Mouse (Mus musculus) liver, embryonic 14.5 days (tissue): ENCODE data around the gene Zxdc. TPM values are rescaled to one million over a fixed set of nuclear protein-coding genes. Genes with fewer than 3 reads are reported as not detected.

Source experiments
- ATAC-seq: fragments of 200-750 bp; cut with Nextera tagmentation; 2 replicates; pipeline ENCODE4 v1.8.0; 2017; ENCODE audit warnings: moderate number of reproducible peaks, mild to moderate bottlenecking, moderate library complexity; ENCODE audit not compliant: insufficient read depth
- DNase-seq, 3 experiments: peaks; one replicate each; pipeline ENCODE4 v3.0.0-alpha.2; 2012 to 2013; ENCODE audit warnings: low read depth in 3 of 3, low spot score in 3 of 3
- H3K27ac ChIP-seq: fragments of 300-500 bp; sonication (generic); 2 replicates; pipeline ENCODE4 v1.5.1; 2014; ENCODE audit warnings: moderate library complexity, mild to moderate bottlenecking, control low read depth, inconsistent platforms
- H3K27me3 ChIP-seq: fragments of 300-500 bp; sonication (generic); 2 replicates; pipeline ENCODE4 v1.6.1; 2014; ENCODE audit warnings: mild to moderate bottlenecking, low read length, moderate library complexity; ENCODE audit not compliant: control insufficient read depth, insufficient read depth
- H3K36me3 ChIP-seq: fragments of 300-500 bp; sonication (generic); replicated peaks from 2 replicates; pipeline ENCODE4 v1.6.1; 2014; ENCODE audit warnings: low read depth; ENCODE audit not compliant: control insufficient read depth, insufficient read depth
- H3K4me1 ChIP-seq, 2 experiments: fragments of 200-500 bp in 1 of 2; fragments of 300-500 bp in 1 of 2; sonication (generic) in 1 of 2; replicated peaks; 2 replicates each; pipeline ENCODE4 v1.6.1; 2012 to 2014; ENCODE audit warnings: antibody characterized with exemption in 1 of 2, inconsistent platforms in 1 of 2, low read length in 1 of 2; ENCODE audit not compliant: control insufficient read depth in 2 of 2, insufficient read depth in 2 of 2
- H3K4me2 ChIP-seq: fragments of 300-500 bp; sonication (generic); 2 replicates; pipeline ENCODE4 v1.6.1; 2014; ENCODE audit warnings: low read depth, mild to moderate bottlenecking, control low read depth, moderate library complexity
- H3K4me3 ChIP-seq, 2 experiments: fragments of 200-500 bp in 1 of 2; fragments of 300-500 bp in 1 of 2; sonication (generic) in 1 of 2; 2 replicates each; pipeline ENCODE4 v1.5.1; 2012 to 2014; ENCODE audit warnings: low read depth in 2 of 2, low read length in 2 of 2, mild to moderate bottlenecking in 2 of 2, control low read depth in 1 of 2, inconsistent platforms in 1 of 2, moderate library complexity in 1 of 2; ENCODE audit not compliant: insufficient read depth in 1 of 2
- H3K9ac ChIP-seq: fragments of 300-500 bp; sonication (generic); replicated peaks from 2 replicates; pipeline ENCODE4 v1.6.1; 2014; ENCODE audit warnings: mild to moderate bottlenecking, control low read depth, moderate library complexity
- H3K9me3 ChIP-seq: fragments of 300-500 bp; sonication (generic); 2 replicates; pipeline ENCODE4 v1.6.1; 2016; ENCODE audit warnings: low read length, mixed read lengths; ENCODE audit not compliant: control insufficient read depth
- CTCF ChIP-seq: IDR thresholded peaks from 2 replicates; pipeline ENCODE4 v1.5.1; 2016; ENCODE audit warnings: antibody characterized with exemption, low read depth, control low read depth
- EP300 ChIP-seq: IDR thresholded peaks from 2 replicates; pipeline ENCODE4 v1.6.1; 2016; ENCODE audit warnings: antibody characterized with exemption, low read depth
- WGBS: fragments of 180-500 bp; shearing (Covaris S2); extraction: QIAGEN DNeasy Blood & Tissue Kit; methylation state at CpG from one replicate; pipeline ENCODE4 v1.1.7; 2014; ENCODE audit not compliant: insufficient replicate concordance; 5-methylcytosine and 5-hydroxymethylcytosine counted together
- polyA plus RNA-seq, 2 experiments: library from polyadenylated mRNA; depleted of rRNA in 1 of 2; stranded (reverse) in 1 of 2; unstranded in 1 of 2; fragments of >200 nt; fragmentation: Nextera tagmentation in 1 of 2; extraction: Ambion mirVana in 1 of 2; gene quantifications; 2 replicates each; pipeline versions ENCODE4 v1.2.1 to v1.2.3; 2012 to 2014

The Zxdc gene
- polyA plus RNA-seq, 2 experiments = 3.0 TPM

DNA sequence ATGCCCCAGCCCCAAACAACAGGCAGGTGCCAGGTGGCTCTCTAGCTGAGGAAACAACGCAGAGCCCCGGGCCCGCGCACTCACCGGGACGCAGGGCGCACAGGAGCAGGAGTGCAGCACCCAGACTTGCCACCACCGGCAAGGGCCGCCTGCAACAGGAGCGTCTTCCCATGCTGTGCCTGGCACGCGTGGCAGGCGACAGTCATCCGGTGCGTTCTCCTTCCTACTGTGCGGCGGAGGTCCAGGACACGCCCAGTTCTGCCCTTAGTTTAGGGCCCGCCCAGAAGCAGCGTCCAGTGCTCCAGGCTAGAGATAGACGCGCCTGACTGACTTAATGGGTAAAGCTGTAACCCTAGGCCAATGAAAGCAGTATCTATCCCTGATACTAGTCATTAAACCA is 44.3 kb upstream of the Zxdc start, which contains the start of gene Chst13:
TSS of gene Chst13 (minus strand) at position 195 of the 400 bp plus-strand sequence.
- Histone ChIP-seq H3K27me3 (no peaks in the 10 kb centered on the region), H3K27ac (no peak within 1 kb of the TSS), H3K36me3 (no peaks in the 10 kb centered on the region), H3K4me2 (peak within 1 kb of the TSS; percentile 49), H3K9ac (no peak within 1 kb of the TSS), H3K9me3 (no peaks in the 10 kb centered on the region), H3K4me3 (peak within 1 kb of the TSS; percentile 20 to 47), H3K4me1 (peaks cover 0 to 6% of the 10 kb centered on the region in 2 experiments; a peak in 1 of 4 replicates)
- ATAC-seq = peak; percentile 47; the same call in 1 of the 2 replicates
- peak in 1 of 3 experiments; percentile 15 for DNase-seq
- WGBS = 8% methylated on average over 22 of the region's 22 CpGs
- TF ChIP-seq CTCF (no peak), EP300 (no peak)

DNA sequence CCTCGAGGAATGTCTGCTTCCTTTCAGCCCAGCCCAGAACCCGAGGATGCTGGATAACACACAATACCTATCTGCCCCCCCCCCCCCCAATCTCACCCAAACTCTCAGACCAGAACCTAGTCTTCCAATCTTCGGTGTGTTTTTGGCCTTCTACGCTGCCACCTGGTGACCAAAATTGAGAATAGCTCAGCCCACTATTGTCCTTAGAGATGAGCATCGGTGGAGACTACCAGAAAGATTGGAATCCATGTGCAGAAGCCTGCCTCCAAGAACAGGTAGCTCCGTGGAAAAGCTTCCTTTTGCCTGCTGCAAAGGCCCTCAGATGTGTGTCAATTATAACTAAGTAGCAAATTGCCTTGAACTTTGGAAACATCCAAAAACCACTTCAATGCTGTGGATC is 41.6 kb upstream of the Zxdc start:
- Histone ChIP-seq H3K4me2 (no peak overlapping the region), H3K36me3 (no peaks in the 10 kb centered on the region), H3K27ac (no peak overlapping the region), H3K9ac (no peak overlapping the region), H3K4me1 (peaks cover 0 to 2% of the 10 kb centered on the region in 2 experiments; a peak in 1 of 4 replicates), H3K4me3 (no peak overlapping the region), H3K9me3 (no peaks in the 10 kb centered on the region), H3K27me3 (no peaks in the 10 kb centered on the region)
- WGBS = 11% methylated on average over 6 of the region's 6 CpGs
- DNase-seq (no peak), ATAC-seq (no peak)
- TF ChIP-seq CTCF = peak; percentile 53
- no peak for TF ChIP-seq EP300

GRCm38 (mm10) chr6:90329953-90330352 is 39.3 kb upstream of the Zxdc start:
- DNase-seq (no peak), ATAC-seq (no peak)
- H3K27me3 ChIP-seq = no peaks in the 10 kb centered on the region
- 35% methylated on average over 1 of the region's 1 CpGs for WGBS
- H3K9me3 ChIP-seq = no peaks in the 10 kb centered on the region
- no peak overlapping the region for H3K27ac ChIP-seq
- H3K36me3 ChIP-seq = no peaks in the 10 kb centered on the region
- no peak overlapping the region for H3K9ac ChIP-seq
- peaks cover 0 to 2% of the 10 kb centered on the region in 2 experiments; a peak in 1 of 4 replicates for H3K4me1 ChIP-seq
- no peak overlapping the region for H3K4me2 ChIP-seq
- TF ChIP-seq EP300 (no peak), CTCF (no peak)
- H3K4me3 ChIP-seq = no peak overlapping the region

DNA sequence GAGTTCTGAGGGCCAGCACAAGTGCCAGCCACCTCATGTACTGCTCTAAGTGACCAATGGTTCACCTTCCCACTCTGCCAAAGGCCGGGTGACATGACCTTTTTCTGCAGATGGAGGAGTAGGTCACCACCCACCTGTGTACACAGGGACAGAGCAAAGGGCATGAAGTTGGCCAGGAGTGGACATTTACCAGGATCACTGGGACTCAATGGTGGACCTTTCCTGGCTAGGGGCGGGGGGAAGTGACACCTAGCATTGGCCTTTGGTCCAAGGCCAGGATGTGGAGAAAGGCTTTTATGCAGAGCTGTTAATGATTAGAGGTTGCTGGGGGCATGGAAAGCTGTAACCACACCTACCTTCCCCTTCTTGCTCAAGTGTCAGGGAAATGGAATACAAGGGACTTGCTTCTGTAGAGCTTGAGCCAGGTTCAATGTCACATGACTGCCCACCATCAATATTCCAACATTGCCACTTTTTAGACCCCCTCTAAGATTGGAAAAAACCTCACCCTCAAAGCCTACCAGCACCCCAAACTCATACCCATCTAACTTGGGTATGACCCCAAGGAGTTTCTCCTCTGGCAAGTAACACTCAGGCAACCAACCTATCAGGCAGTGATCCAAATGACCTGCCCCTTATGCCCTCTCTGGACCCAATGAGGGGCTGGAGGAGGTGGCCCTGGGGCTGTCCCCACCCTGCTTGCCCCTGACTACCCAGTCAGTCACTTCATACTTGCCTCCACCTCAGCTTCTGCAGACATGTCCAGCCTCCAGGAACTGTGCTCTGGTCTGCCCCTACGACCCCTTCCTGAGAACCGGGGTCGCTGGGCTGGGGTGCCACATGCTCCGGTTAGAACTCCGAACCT is 36.5 kb upstream of the Zxdc start, which contains the start of gene Uroc1:
TSS of gene Uroc1 (plus strand) at position 724 of the 865 bp plus-strand sequence.
- WGBS = 62% methylated on average over 7 of the region's 7 CpGs
- no peak for TF ChIP-seq CTCF
- TF ChIP-seq EP300 = no peak
- ATAC-seq (peak; percentile 82), DNase-seq (peak; percentile 38 to 47 (median 41))
- H3K9me3 ChIP-seq = no peaks in the 10 kb centered on the region
- H3K27ac ChIP-seq = no peak within 1 kb of the TSS
- H3K36me3 ChIP-seq = no peaks in the 10 kb centered on the region
- no peak within 1 kb of the TSS for H3K9ac ChIP-seq
- peak within 1 kb of the TSS; percentile 46 for H3K4me2 ChIP-seq
- peak within 1 kb of the TSS; percentile 12 to 27; a peak in 3 of 4 replicates for H3K4me3 ChIP-seq
- no peaks in the 10 kb centered on the region for H3K27me3 ChIP-seq
- peaks cover 0 to 2% of the 10 kb centered on the region in 2 experiments; a peak in 1 of 4 replicates for H3K4me1 ChIP-seq

- H3K27me3 ChIP-seq = no peaks in the 10 kb centered on the region
- H3K36me3 ChIP-seq = no peaks in the 10 kb centered on the region
- H3K4me3 ChIP-seq = peak overlapping the region in 1 of 2 experiments; percentile 27; a peak in 2 of 4 replicates
- ATAC-seq (no peak), DNase-seq (no peak)
- WGBS = 35% methylated on average over 3 of the region's 3 CpGs
- H3K27ac ChIP-seq = no peak overlapping the region
- peaks cover 0 to 2% of the 10 kb centered on the region in 2 experiments; a peak in 1 of 4 replicates for H3K4me1 ChIP-seq
- H3K9me3 ChIP-seq = no peaks in the 10 kb centered on the region
- no peak overlapping the region for H3K9ac ChIP-seq
- no peak for TF ChIP-seq EP300
- no peak for TF ChIP-seq CTCF
- peak overlapping the region; percentile 46 for H3K4me2 ChIP-seq
These were observed 35.0 kb upstream of the Zxdc start for GRCm38 (mm10) chr6:90334244-90334643.
